In genomic region chr17:45698368-45698767, GRCm38 (mm10) we compare ENCODE assay signal across 19 mouse cellular contexts. TPM values are rescaled to one million over a fixed set of nuclear protein-coding genes. Genes with fewer than 3 reads are reported as not detected.
"Had no signal": no experiment of that assay in that cellular context is flagged by ENCODE, and none has a peak within 500 bp of the region (broad histone marks: within the 10 kb centered on the region; RNA-seq: fewer than 3 reads in every experiment).

No protein-coding gene starts in this region.

- H3K9me3 ChIP-seq: limb, embryonic 13.5 days; midbrain, embryonic 12.5 days had no signal

- H3K4me2 ChIP-seq: limb, embryonic 13.5 days; midbrain, embryonic 12.5 days had no signal

- H3K4me3 ChIP-seq: limb, embryonic 13.5 days; midbrain, embryonic 12.5 days had no signal

- DNase-seq: kidney, adult 8-10 months; kidney, postnatal 36 days; left cerebral cortex, postnatal 4 days; lung, postnatal 10 days; right cerebral cortex, postnatal 14 days; thymus, adult 18-20 months; thymus, postnatal 14 days had no signal

- H3K27ac ChIP-seq: kidney, postnatal 0 days; limb, embryonic 13.5 days; liver, embryonic 14.5 days; midbrain, embryonic 12.5 days had no signal

- H3K9ac ChIP-seq: limb, embryonic 13.5 days; liver, embryonic 14.5 days; midbrain, embryonic 12.5 days had no signal

- H3K27me3 ChIP-seq: limb, embryonic 13.5 days; midbrain, embryonic 12.5 days had no signal

RNA-seq across cellular contexts. Expression of gene 1600014C23Rik, which starts 35.3 kb away (rescaled TPM):
- total RNA-seq: layer of hippocampus, adult 18-20 months; layer of hippocampus, postnatal 10 days; left cerebral cortex, postnatal 4 days; liver, adult 2 months; megakaryocyte-erythroid progenitor cell, adult 5-6 weeks; midbrain, postnatal 0 days had no signal
- polyA plus RNA-seq: intestine, embryonic 14.5 days; limb, embryonic 13.5 days; liver, adult 2 months; liver, embryonic 14.5 days; midbrain, embryonic 12.5 days; neural tube, embryonic 14.5 days; urinary bladder, adult 2 months had no signal

RNA-seq across cellular contexts. Expression of gene Capn11, which starts 39.2 kb away (rescaled TPM):
- total RNA-seq: liver, adult 2 months had no signal
- polyA plus RNA-seq: intestine, embryonic 14.5 days; kidney, postnatal 0 days; liver, embryonic 14.5 days; neural tube, embryonic 14.5 days had no signal
